Mouse (Mus musculus): ENCODE results near the gene Ryr3.

GRCm38 (mm10) chr2:112767665-112768064 lies 449.2 kb downstream of the Ryr3 start:
- TF ChIP-seq CTCF (IDR thresholded peaks at IDR 0.05; ENCODE audit: low read depth) (peak; percentile 65), EP300 (optimal IDR thresholded peaks at IDR 0.05) (no peak)
